Comparison of ENCODE assay signal across 12 mouse cellular contexts in the genomic region with DNA sequence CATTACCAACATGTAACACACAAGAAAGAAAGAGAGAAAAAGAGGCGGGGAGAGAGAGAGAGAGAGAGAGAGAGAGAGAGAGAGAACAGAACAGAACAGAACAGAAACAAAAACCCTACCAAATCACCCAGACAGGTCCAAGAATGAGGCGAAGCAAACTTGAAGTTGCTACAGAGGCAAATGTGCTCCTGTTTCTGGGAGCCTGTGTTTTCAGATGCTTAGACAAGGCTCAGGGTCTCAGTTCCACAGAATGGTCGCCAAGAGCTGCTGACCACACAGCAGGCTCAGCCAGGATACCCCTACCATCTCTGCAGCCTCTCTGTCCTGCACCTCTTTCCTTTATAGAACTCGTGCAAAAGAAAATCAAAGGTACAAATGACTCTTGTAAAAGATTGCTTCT.
DNase-seq lines count a peak whose midpoint lies in the region; ATAC-seq and TF ChIP-seq lines count a peak whose summit lies in the region.
"Had no signal": no experiment of that assay in that cellular context is flagged by ENCODE, and none has a peak within 500 bp of the region (broad histone marks: within the 10 kb centered on the region; RNA-seq: fewer than 3 reads in every experiment).

No protein-coding gene starts in this region.

- no peak for DNase-seq in midbrain, postnatal 0 days (ENCODE audit: low spot score)
- no peak for DNase-seq in cerebellum, adult 2 months
- DNase-seq in thymus, postnatal 4 days, result no peak
- no peak for DNase-seq in thymus, adult 18-20 months
- DNase-seq: cerebellum, postnatal 25 days; kidney, adult 2 months; lung, embryonic 14.5 days; right cerebral cortex, postnatal 14 days had no signal

- H3K36me3 ChIP-seq in forebrain, embryonic 15.5 days, result no peaks in the 10 kb centered on the region
- H3K36me3 ChIP-seq in limb, embryonic 12.5 days, result no peaks in the 10 kb centered on the region
- H3K36me3 ChIP-seq in midbrain, postnatal 0 days (ENCODE audit: insufficient read depth, low read length), result no peaks in the 10 kb centered on the region

- 26% methylated on average over 4 of the region's 4 CpGs for WGBS in forebrain, embryonic 15.5 days
- 50% methylated on average over 4 of the region's 4 CpGs for WGBS in limb, embryonic 12.5 days
- WGBS in midbrain, postnatal 0 days, result 30% methylated on average over 4 of the region's 4 CpGs
- WGBS in cerebellum, adult 2 months, result 51% methylated on average over 4 of the region's 4 CpGs

- no peaks in the 10 kb centered on the region for H3K4me1 ChIP-seq in embryonic fibroblast, embryonic 13.5 days (ENCODE audit: control insufficient read depth, insufficient read depth, low read length)
- peaks cover 40% of the 10 kb centered on the region for H3K4me1 ChIP-seq in forebrain, embryonic 15.5 days
- H3K4me1 ChIP-seq in limb, embryonic 12.5 days (replicated peaks), result peaks cover 27% of the 10 kb centered on the region
- H3K4me1 ChIP-seq in midbrain, postnatal 0 days (ENCODE audit: insufficient read depth, low read length), result no peaks in the 10 kb centered on the region
- H3K4me1 ChIP-seq in cerebellum, adult 2 months (ENCODE audit: control insufficient read depth, insufficient read depth, low read length), result no peaks in the 10 kb centered on the region

- H3K4me2 ChIP-seq in forebrain, embryonic 15.5 days (replicated peaks), result peak overlapping the region; percentile 24
- H3K4me2 ChIP-seq in limb, embryonic 12.5 days, result peak overlapping the region; percentile 40
- no peak overlapping the region for H3K4me2 ChIP-seq in midbrain, postnatal 0 days (ENCODE audit: low read depth, low read length, poor library complexity, severe bottlenecking)
- H3K4me2 ChIP-seq: lung, embryonic 14.5 days had no signal

- 0 out of 2 replicates have a peak, but pooled peaks have one; percentile 7 for ATAC-seq in forebrain, embryonic 15.5 days (replicated peaks)
- 0 out of 2 replicates have a peak, but pooled peaks have one; percentile 14 for ATAC-seq in limb, embryonic 12.5 days (ENCODE audit: insufficient number of reproducible peaks, insufficient read depth, low FRiP score, low TSS enrichment, low read depth)
- ATAC-seq in midbrain, postnatal 0 days (ENCODE audit: low FRiP score), result no peak; the same call in 1 of the 2 replicates
- ATAC-seq: Patski had no signal

- H3K27me3 ChIP-seq in forebrain, embryonic 15.5 days, result no peaks in the 10 kb centered on the region
- no peaks in the 10 kb centered on the region for H3K27me3 ChIP-seq in limb, embryonic 12.5 days
- no peaks in the 10 kb centered on the region for H3K27me3 ChIP-seq in midbrain, postnatal 0 days (ENCODE audit: insufficient read depth, low read length)
- H3K27me3 ChIP-seq in cerebellum, adult 2 months (ENCODE audit: control insufficient read depth, insufficient read depth, low read length), result no peaks in the 10 kb centered on the region; the same call in 1 of the 2 replicates
- H3K27me3 ChIP-seq: Patski had no signal

- no peak; the same call in 1 of the 2 replicates for TF ChIP-seq POLR2A in embryonic fibroblast, embryonic 13.5 days (IDR thresholded peaks at IDR 0.05; ENCODE audit: low read depth, low read length)
- no peak for TF ChIP-seq POLR2A in cerebellum, adult 2 months (IDR thresholded peaks at IDR 0.05; ENCODE audit: borderline replicate concordance, insufficient read depth, low read length)

- 0 out of 2 replicates have a peak overlapping the region, but pooled peaks have one; percentile 19 for H3K9ac ChIP-seq in forebrain, embryonic 15.5 days (replicated peaks)
- no peak overlapping the region; the same call in 1 of the 2 replicates for H3K9ac ChIP-seq in limb, embryonic 12.5 days (replicated peaks)
- no peak overlapping the region for H3K9ac ChIP-seq in midbrain, postnatal 0 days (replicated peaks; ENCODE audit: low read length, poor library complexity, severe bottlenecking)
- H3K9ac ChIP-seq: lung, embryonic 14.5 days had no signal

- H3K27ac ChIP-seq in embryonic fibroblast, embryonic 13.5 days (ENCODE audit: insufficient read depth, low read length), result peak overlapping the region; percentile 53
- H3K27ac ChIP-seq in forebrain, embryonic 15.5 days (replicated peaks), result peak overlapping the region; percentile 90
- H3K27ac ChIP-seq in limb, embryonic 12.5 days, result peak overlapping the region; percentile 97
- H3K27ac ChIP-seq in midbrain, postnatal 0 days (ENCODE audit: low read depth, low read length), result peak overlapping the region; percentile 57
- H3K27ac ChIP-seq in cerebellum, adult 2 months (ENCODE audit: insufficient read depth, low read length), result no peak overlapping the region

- H3K9me3 ChIP-seq in forebrain, embryonic 15.5 days, result no peaks in the 10 kb centered on the region
- no peaks in the 10 kb centered on the region for H3K9me3 ChIP-seq in limb, embryonic 12.5 days
- no peaks in the 10 kb centered on the region for H3K9me3 ChIP-seq in midbrain, postnatal 0 days (ENCODE audit: low read length)

- TF ChIP-seq CTCF in embryonic fibroblast, embryonic 13.5 days (IDR thresholded peaks at IDR 0.05; ENCODE audit: borderline replicate concordance, insufficient read depth, low read length), result no peak
- no peak for TF ChIP-seq CTCF in midbrain, postnatal 0 days (IDR thresholded peaks at IDR 0.05)
- TF ChIP-seq CTCF in cerebellum, adult 2 months (IDR thresholded peaks at IDR 0.05; ENCODE audit: borderline replicate concordance, insufficient read depth, low read depth, low read length), result no peak

- H3K4me3 ChIP-seq in embryonic fibroblast, embryonic 13.5 days (ENCODE audit: insufficient read depth, low read length), result no peak overlapping the region
- H3K4me3 ChIP-seq in forebrain, embryonic 15.5 days, result no peak overlapping the region
- no peak overlapping the region for H3K4me3 ChIP-seq in limb, embryonic 12.5 days (replicated peaks)
- H3K4me3 ChIP-seq in midbrain, postnatal 0 days (ENCODE audit: low read depth, low read length), result no peak overlapping the region
- H3K4me3 ChIP-seq in cerebellum, adult 2 months (replicated peaks; ENCODE audit: insufficient read depth, low read depth, low read length), result no peak overlapping the region
